Mouse (Mus musculus): ENCODE results near the gene Nedd8. TPM values are rescaled to one million over a fixed set of nuclear protein-coding genes. Genes with fewer than 3 reads are reported as not detected.
A peak's percentile ranks its signal among the peaks of the same experiment; 100 is the strongest.

Nedd8 gene
- polyA plus RNA-seq, 1 experiment from 2014 or later, result 510 TPM

DNA sequence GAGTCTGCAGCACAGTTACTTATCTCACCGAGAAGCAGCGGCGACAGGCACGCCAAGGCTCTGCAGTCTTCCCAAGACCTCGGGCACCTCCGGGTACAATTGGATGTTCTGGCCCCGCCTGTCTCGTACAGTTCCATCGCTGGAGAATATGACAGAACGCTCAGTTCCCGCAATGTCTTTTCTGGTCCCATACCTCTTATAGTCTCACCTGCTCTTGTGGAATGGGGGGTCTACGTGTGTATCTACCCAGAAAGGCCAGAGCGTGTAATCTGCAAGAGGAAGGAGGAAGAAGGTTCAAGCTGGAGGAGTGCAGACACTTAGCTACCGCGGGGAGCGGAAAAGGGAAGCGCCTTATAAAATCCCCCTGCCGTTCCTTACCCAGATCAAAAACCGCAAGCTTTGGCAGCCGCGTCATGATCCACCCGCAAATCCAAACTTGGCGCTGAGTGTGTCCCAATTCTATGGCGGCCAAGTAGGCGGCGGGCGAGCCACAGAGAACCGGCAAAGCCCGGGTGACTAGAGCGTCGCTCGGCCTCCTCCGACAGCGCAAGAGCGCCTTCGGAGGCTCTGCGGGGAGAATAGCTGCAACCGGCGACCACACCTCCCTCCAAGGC, 11.9 kb downstream of the Nedd8 start, which contains the start of gene Mdp1:
Gene Mdp1, minus strand, starts transcription at position 549 of the 614 bp plus-strand sequence.
- peaks cover 12% of the 10 kb centered on the region for H3K36me3 ChIP-seq
- H3K9me3 ChIP-seq, result no peaks in the 10 kb centered on the region
- peak; percentile 92 for ATAC-seq
- H3K27me3 ChIP-seq (replicated peaks), result no peaks in the 10 kb centered on the region
- peak within 1 kb of the TSS; percentile 61 for H3K4me2 ChIP-seq (replicated peaks)
- H3K27ac ChIP-seq, result peak within 1 kb of the TSS; percentile 60; the same call in 1 of the 2 replicates
- H3K4me3 ChIP-seq (replicated peaks), result peak within 1 kb of the TSS; percentile 61
- WGBS, result under 1% methylated on average over 39 of the region's 39 CpGs
- H3K9ac ChIP-seq, result peak within 1 kb of the TSS; percentile 74
- peaks cover 4% of the 10 kb centered on the region; the same call in 1 of the 2 replicates for H3K4me1 ChIP-seq (replicated peaks)

DNA sequence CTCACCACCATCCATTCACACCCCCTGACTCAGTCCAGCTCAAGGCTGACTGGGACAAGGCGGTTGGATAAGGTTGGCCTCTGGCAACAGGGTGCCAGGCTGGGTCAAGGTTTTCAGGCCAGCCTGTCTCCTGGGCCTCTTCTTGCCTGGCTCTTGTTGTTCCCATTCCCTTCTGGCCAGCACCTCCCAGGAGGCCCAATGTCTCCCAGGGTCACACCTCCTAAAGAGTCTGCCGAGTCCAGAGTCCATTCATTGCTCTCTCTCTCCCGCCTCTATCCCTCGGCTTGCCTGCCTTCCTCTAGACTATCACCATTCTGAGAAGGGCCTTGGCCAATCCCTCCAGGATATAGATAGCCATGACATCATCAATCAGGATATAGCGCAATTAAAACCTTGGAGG, 13.9 kb downstream of the Nedd8 start:
- peak; percentile 89 for ATAC-seq
- Histone ChIP-seq H3K36me3 (peaks cover 5% of the 10 kb centered on the region; the same call in 1 of the 2 replicates), H3K9me3 (no peaks in the 10 kb centered on the region), H3K4me3 (replicated peaks) (no peak overlapping the region), H3K9ac (no peak overlapping the region), H3K4me2 (replicated peaks) (0 out of 2 replicates have a peak overlapping the region, but pooled peaks have one; percentile 9), H3K4me1 (replicated peaks) (peaks cover 4% of the 10 kb centered on the region; the same call in 1 of the 2 replicates), H3K27me3 (replicated peaks) (no peaks in the 10 kb centered on the region), H3K27ac (peak overlapping the region; percentile 54; the same call in 1 of the 2 replicates)
- WGBS, result 63% methylated on average over 5 of the region's 5 CpGs

DNA sequence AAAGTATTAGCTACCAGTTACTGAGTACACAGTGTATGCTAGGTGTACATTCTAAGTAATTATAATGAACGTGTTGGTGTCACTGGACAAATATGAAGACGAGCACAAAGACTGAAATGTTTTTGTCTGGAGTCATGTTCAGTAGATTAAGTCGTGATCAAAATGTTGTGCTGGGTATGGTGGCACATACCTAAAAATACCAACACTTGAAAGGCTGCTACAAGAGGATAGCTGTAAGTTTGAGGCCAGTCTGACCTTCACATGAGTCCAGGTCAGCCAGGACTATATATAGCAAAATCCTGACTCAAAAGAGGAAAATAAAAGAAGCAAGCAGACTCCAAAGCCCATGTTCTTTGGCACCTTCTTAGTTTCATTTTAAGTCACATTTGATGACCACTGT, 15.0 kb downstream of the Nedd8 start:
- no peak overlapping the region for H3K4me3 ChIP-seq (replicated peaks)
- no peak overlapping the region for H3K4me2 ChIP-seq (replicated peaks)
- 0 out of 2 replicates have a peak, but pooled peaks cover under 1% of the 10 kb centered on the region for H3K36me3 ChIP-seq
- no peak for ATAC-seq
- H3K27me3 ChIP-seq (replicated peaks), result no peaks in the 10 kb centered on the region
- no peak overlapping the region for H3K27ac ChIP-seq
- no peaks in the 10 kb centered on the region for H3K9me3 ChIP-seq
- peaks cover 4% of the 10 kb centered on the region; the same call in 1 of the 2 replicates for H3K4me1 ChIP-seq (replicated peaks)
- 84% methylated on average over 3 of the region's 3 CpGs for WGBS
- no peak overlapping the region for H3K9ac ChIP-seq

DNA sequence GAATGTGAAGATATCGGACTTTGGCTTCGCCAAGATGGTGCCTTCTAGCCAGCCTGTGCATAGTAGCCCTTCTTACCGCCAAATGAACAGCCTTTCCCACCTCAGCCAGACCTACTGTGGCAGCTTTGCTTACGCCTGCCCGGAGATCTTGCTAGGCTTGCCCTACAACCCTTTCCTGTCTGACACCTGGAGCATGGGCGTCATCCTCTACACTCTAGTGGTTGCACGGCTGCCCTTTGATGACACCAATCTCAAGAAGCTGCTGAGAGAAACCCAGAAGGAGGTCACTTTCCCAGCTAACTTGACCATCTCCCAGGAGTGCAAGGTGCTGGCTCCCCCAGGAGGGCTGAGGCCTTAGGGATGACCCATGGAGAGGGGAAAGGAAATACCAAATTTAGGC, 20.4 kb downstream of the Nedd8 start:
- H3K9ac ChIP-seq, result no peak overlapping the region
- WGBS, result 87% methylated on average over 7 of the region's 7 CpGs

DNA sequence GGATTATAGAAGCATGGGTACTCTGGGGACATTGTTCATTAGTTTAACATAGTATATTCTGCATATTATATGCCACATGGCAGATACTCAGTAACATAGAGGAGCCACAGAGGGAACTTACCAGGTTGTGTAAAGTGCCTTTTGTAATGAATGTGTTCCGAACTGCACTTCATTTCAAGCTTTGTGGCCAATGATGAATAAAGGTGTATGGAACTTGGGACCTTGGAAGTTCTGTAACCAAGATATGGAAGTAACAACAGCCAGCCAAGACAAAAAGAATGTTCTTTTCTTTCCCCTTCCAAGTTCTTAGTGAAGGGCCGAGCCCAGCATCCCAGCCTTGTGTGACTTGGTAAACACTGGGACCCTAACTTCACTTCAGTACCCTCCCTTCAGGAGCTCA, 22.0 kb downstream of the Nedd8 start, which contains the start of gene Tssk4:
Gene Tssk4, plus strand, starts transcription at position 301 of the 400 bp plus-strand sequence.
- H3K9ac ChIP-seq, result no peak within 1 kb of the TSS
- H3K9me3 ChIP-seq, result no peaks in the 10 kb centered on the region
- no peak for ATAC-seq
- H3K4me2 ChIP-seq (replicated peaks), result no peak within 1 kb of the TSS
- WGBS, result 95% methylated on average over 2 of the region's 2 CpGs
- no peak within 1 kb of the TSS for H3K27ac ChIP-seq
- H3K27me3 ChIP-seq (replicated peaks), result no peaks in the 10 kb centered on the region
- peaks cover 5% of the 10 kb centered on the region; the same call in 1 of the 2 replicates for H3K4me1 ChIP-seq (replicated peaks)
- H3K4me3 ChIP-seq (replicated peaks), result no peak within 1 kb of the TSS
- H3K36me3 ChIP-seq, result no peaks in the 10 kb centered on the region

More for the DNA sequence above, 20.4 kb downstream of the Nedd8 start:
- H3K4me3 ChIP-seq (replicated peaks), result no peak overlapping the region
- no peak for ATAC-seq
- H3K27me3 ChIP-seq (replicated peaks), result no peaks in the 10 kb centered on the region
- no peaks in the 10 kb centered on the region for H3K36me3 ChIP-seq
- no peak overlapping the region for H3K4me2 ChIP-seq (replicated peaks)
- H3K9me3 ChIP-seq, result no peaks in the 10 kb centered on the region
- H3K4me1 ChIP-seq (replicated peaks), result no peaks in the 10 kb centered on the region
- no peak overlapping the region for H3K27ac ChIP-seq

DNA sequence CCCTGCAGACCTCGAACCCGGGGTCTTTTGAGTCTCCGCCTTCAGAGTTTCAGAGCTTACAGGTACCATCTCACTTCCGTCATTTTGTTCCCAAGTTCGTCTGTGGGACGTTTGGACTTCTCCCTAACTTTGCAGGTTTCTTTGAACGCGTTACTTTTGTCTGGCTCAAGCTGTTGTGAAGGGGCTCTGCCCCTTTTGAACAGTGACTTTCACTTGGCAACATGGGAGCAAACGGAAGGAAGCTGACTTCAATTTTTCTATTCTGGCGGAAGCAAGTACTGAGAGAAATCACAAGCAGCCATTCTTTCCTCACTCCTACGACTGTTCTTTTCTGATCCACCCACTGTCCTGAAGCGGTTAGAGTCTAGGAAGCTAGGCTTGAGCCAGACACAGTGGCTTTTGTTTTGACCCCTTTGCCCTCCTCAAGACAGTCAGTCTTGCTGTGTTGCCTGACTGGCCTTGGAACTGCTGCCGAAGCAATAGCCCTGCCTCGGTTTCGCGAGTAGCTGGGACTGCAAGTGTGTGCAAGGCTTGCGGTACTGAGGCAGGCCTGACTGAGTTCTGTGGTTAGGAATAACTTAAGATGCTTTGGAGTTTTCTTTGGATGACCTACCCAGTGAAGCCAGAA, 27.5 kb downstream of the Nedd8 start:
- Histone ChIP-seq H3K4me2 (replicated peaks) (peak overlapping the region; percentile 80), H3K27ac (peak overlapping the region; percentile 97), H3K4me3 (replicated peaks) (peak overlapping the region; percentile 98), H3K36me3 (peaks cover 15% of the 10 kb centered on the region), H3K9me3 (no peaks in the 10 kb centered on the region), H3K9ac (peak overlapping the region; percentile 99), H3K4me1 (replicated peaks) (peaks cover 16% of the 10 kb centered on the region), H3K27me3 (replicated peaks) (no peaks in the 10 kb centered on the region)
- ATAC-seq, result no peak
- WGBS, result 14% methylated on average over 17 of the region's 17 CpGs

DNA sequence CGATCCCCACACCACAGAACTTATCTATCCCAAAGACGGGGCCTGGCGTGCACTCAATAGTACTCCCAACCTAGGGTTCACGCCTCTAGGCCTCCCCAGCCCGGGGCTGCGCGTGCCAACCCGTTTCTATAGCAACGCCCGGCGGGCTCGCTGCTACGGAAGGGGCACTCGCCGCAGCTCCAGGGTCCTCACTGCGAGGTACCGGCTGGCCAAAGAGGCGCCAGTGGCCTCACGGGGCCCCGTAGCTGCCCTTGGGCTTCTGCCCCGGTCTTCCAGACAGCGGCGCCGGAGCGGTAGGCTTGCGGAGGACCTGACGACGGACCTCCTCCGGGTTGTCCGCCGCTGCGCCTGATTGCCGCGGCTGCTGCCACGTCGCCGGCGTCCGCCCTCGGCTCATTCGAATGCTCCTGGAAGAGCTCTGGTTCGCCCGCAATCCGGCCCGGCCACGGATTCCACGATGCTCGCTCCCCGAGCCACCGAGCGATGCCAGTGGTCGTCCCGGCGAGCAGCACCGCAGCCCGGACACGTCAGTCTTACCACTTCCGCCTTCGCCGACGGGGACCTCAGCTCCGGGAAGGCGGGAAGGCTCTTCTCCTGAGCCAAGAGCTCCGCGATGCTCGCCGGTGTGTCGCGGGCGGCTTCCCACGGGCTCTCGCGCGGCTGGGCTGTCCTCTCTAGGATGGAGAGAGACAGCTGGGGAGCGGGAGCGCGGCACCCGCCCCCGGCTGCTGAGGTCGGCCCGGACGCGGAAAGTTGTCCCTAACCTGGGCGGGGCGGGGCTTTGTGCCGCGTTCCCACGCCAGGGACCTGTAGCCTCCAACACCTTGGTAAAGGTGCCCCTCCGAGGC, 28.6 kb downstream of the Nedd8 start, which contains the start of gene Tm9sf1:
Gene Tm9sf1, minus strand, starts transcription at position 747 of the 848 bp plus-strand sequence.
- Histone ChIP-seq H3K27me3 (replicated peaks) (no peaks in the 10 kb centered on the region), H3K4me2 (replicated peaks) (peak within 1 kb of the TSS; percentile 80), H3K4me3 (replicated peaks) (peak within 1 kb of the TSS; percentile 98), H3K9ac (peak within 1 kb of the TSS; percentile 99), H3K4me1 (replicated peaks) (peaks cover 16% of the 10 kb centered on the region), H3K27ac (peak within 1 kb of the TSS; percentile 97), H3K36me3 (peaks cover 21% of the 10 kb centered on the region), H3K9me3 (no peaks in the 10 kb centered on the region)
- under 1% methylated on average over 89 of the region's 89 CpGs for WGBS
- ATAC-seq, result peak; percentile 92

DNA sequence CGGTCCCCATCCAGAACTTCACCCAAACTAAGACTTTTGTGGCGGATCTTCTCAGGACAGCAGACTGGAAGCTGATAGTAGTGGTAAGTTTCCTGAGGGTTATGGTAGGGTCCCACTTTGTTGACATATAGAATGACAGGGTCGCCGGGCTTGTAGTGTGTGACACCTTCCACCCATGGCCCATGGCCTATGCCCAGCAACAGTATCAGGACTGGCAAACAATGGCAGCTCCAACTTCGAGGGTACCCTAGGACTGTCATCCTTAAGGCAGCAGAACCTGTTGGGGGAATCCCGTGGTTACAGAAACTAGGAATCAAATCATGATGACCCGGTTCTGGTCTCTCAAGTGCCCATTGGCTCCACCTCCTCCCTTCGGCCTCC, 29.3 kb downstream of the Nedd8 start:
- Histone ChIP-seq H3K27ac (peak overlapping the region; percentile 97), H3K4me2 (replicated peaks) (peak overlapping the region; percentile 80), H3K9ac (peak overlapping the region; percentile 99), H3K27me3 (replicated peaks) (no peaks in the 10 kb centered on the region), H3K4me3 (replicated peaks) (peak overlapping the region; percentile 98), H3K4me1 (replicated peaks) (peaks cover 16% of the 10 kb centered on the region), H3K9me3 (no peaks in the 10 kb centered on the region), H3K36me3 (peaks cover 26% of the 10 kb centered on the region)
- ATAC-seq, result peak; percentile 21; the same call in 1 of the 2 replicates
- WGBS, result 18% methylated on average over 8 of the region's 8 CpGs

DNA sequence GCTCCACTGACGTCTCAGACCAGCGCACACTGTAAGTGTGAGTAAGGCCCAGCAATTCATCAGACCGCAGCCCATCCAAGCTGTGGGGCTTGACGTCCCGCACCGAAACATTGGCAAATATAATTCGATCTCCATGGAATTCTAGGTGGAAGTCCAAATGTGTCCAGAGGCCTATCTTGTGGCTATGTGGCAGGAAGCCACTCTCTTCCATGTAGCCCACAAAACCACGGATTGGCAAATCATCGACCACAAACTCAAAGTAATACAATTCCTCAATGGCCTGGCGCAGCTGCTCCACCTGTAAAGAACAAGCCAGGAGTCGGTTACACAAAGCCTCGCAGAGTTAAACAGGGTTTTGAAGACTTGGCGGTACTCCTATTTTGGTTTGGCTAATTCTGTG, 30.6 kb downstream of the Nedd8 start:
- ATAC-seq, result no peak
- Histone ChIP-seq H3K4me1 (replicated peaks) (peaks cover 16% of the 10 kb centered on the region), H3K9ac (no peak overlapping the region), H3K4me3 (replicated peaks) (no peak overlapping the region), H3K27ac (no peak overlapping the region), H3K4me2 (replicated peaks) (no peak overlapping the region), H3K36me3 (peaks cover 36% of the 10 kb centered on the region), H3K9me3 (no peaks in the 10 kb centered on the region), H3K27me3 (replicated peaks) (no peaks in the 10 kb centered on the region)
- WGBS, result 94% methylated on average over 13 of the region's 13 CpGs

DNA sequence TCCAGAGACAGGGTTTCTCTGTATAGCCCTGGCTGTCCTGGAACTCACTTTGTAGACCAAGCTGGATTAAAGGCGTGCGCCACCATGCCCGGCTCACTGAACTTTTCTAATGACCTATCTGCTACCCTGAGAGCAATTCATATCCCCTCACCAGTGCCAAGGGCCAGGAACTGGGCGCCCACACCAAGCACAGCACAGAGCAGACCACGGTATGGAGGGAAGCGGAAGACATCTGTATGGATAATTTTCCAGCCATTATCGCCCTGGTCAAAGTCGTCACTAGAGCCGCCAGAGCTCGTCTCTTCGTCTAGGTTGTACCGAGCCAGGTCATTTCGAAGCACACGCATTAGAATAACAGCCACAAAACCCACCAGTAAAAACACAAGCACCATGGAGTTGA, 31.1 kb downstream of the Nedd8 start:
- 0 out of 2 replicates have a peak overlapping the region, but pooled peaks have one; percentile 17 for H3K27ac ChIP-seq
- no peak for ATAC-seq
- H3K27me3 ChIP-seq (replicated peaks), result no peaks in the 10 kb centered on the region
- H3K4me3 ChIP-seq (replicated peaks), result no peak overlapping the region
- no peak overlapping the region for H3K9ac ChIP-seq
- H3K36me3 ChIP-seq, result peaks cover 37% of the 10 kb centered on the region
- no peaks in the 10 kb centered on the region for H3K9me3 ChIP-seq
- peaks cover 16% of the 10 kb centered on the region for H3K4me1 ChIP-seq (replicated peaks)
- WGBS, result 98% methylated on average over 14 of the region's 14 CpGs
- no peak overlapping the region for H3K4me2 ChIP-seq (replicated peaks)

DNA sequence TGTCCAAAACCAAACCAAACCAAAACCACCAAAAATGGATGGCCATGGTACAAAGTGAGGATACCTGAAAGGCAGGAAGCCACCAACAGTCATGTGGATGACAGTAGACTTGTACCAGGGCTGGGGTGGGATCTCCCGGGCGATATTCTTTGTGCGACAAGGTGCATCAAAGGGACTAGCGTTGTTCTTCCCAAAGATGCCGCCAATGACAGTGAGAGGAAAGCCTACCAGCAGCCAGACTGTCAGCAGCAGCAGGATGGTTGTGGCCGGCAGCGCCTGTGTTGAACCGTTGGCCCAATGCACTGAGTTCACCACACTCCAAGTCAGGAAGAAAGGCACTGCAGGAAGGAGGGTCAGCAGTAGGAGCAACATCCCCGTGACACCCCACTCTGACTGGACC, 34.1 kb downstream of the Nedd8 start, which contains the start of gene Gm49378:
Gene Gm49378, minus strand, starts transcription at position 101 of the 400 bp plus-strand sequence.
- WGBS, result 94% methylated on average over 9 of the region's 9 CpGs
- peaks cover 6% of the 10 kb centered on the region for H3K4me1 ChIP-seq (replicated peaks)
- H3K36me3 ChIP-seq, result peaks cover 47% of the 10 kb centered on the region

More for the DNA sequence above, 34.1 kb downstream of the Nedd8 start, which contains the start of gene Gm49378:
- Histone ChIP-seq H3K9me3 (no peaks in the 10 kb centered on the region), H3K27ac (no peak within 1 kb of the TSS), H3K4me3 (replicated peaks) (no peak within 1 kb of the TSS), H3K9ac (no peak within 1 kb of the TSS), H3K27me3 (replicated peaks) (no peaks in the 10 kb centered on the region), H3K4me2 (replicated peaks) (no peak within 1 kb of the TSS)
- no peak for ATAC-seq
